Mouse (Mus musculus): Measurements from ENCODE around the gene Far2. TPM values are rescaled to one million over a fixed set of nuclear protein-coding genes. Genes with fewer than 3 reads are reported as not detected.

The Far2 gene
- total and polyA plus RNA-seq, 2 experiments, result 0.02 TPM; not detected in 1

DNA sequence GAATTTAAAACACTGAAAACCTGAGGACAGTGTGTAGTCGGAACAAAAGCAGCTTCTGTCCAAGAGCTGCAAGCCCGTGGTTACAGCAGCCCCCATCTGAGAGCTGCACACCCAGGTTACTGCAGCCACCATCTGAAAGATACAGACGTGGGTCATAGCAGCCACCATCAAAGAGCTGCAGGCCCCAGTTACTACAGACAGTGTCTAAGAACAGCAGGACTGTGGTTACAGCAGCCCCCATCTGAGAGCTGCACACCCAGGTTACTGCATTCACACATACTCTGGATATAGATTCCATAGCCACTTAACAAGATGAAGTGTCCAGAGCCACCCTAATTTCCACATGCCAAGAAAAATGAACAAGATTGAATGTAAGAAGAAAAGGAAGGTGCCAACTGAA is 180.5 kb downstream of the Far2 start:
- Histone ChIP-seq H3K4me1 (ENCODE audit: control insufficient read depth, insufficient read depth, low read length) (no peaks in the 10 kb centered on the region), H3K27me3 (ENCODE audit: control insufficient read depth, insufficient read depth, low read length) (no peaks in the 10 kb centered on the region), H3K79me2 (ENCODE audit: control insufficient read depth, insufficient read depth, low read length) (no peaks in the 10 kb centered on the region), H3K4me3 (ENCODE audit: insufficient read depth, low read depth, low read length) (no peak overlapping the region), H3K27ac (replicated peaks; ENCODE audit: insufficient read depth, low read depth, low read length) (no peak overlapping the region), H3K36me3 (ENCODE audit: control insufficient read depth, insufficient read depth, low read length) (peaks cover 2% of the 10 kb centered on the region; the same call in 1 of the 2 replicates), H3K9ac (ENCODE audit: low read depth, low read length) (no peak overlapping the region)
- DNase-seq (ENCODE audit: extremely low read depth, low read depth, low spot score), result no peak
- TF ChIP-seq CTCF (IDR thresholded peaks at IDR 0.05; ENCODE audit: low read depth, low read length) (no peak), POLR2A (IDR thresholded peaks at IDR 0.05; ENCODE audit: extremely low read depth, insufficient read depth, low read length) (no peak)
- WGBS, result 85% methylated on average over 3 of the region's 3 CpGs

Other genes with a start within 250 kb of the Far2 start
- 80.0 and 94.7 TPM in 2 replicates for gene Ergic2, start 165.1 kb downstream of the Far2 start, total RNA-seq (2014; rRNA removed)
- gene Ergic2, start 165.1 kb downstream of the Far2 start, polyA plus RNA-seq (2012; rRNA removed), result 25.7 and 31.8 TPM in 2 replicates